Mouse (Mus musculus) macrophage (primary cell): Measurements from ENCODE around the gene Limd2. TPM values are rescaled to one million over a fixed set of nuclear protein-coding genes. Genes with fewer than 3 reads are reported as not detected.
"Not testable (repeated sequence)": the region's sequence is repeated elsewhere in the genome, so short reads cannot be mapped to it uniquely, and the experiment has no call there.

Experiments used
- H3K27ac ChIP-seq: fragments of 350-480 bp; formaldehyde crosslinking; 2 replicates; pipeline ENCODE4 v1.9.0; 2021
- H3K36me3 ChIP-seq: fragments of 350-480 bp; formaldehyde crosslinking; 2 replicates; pipeline ENCODE4 v1.9.0; 2021; ENCODE audit errors: inconsistent target
- H3K4me3 ChIP-seq: fragments of 350-480 bp; formaldehyde crosslinking; 2 replicates; pipeline ENCODE4 v1.9.0; 2021; ENCODE audit errors: inconsistent target
- H3K79me2 ChIP-seq: fragments of 350-480 bp; formaldehyde crosslinking; 2 replicates; pipeline ENCODE4 v1.9.0; 2021; ENCODE audit errors: inconsistent target
- WGBS: methylation state at CpG from one replicate; pipeline ENCODE4 v1.1.7; 2026; ENCODE audit warnings: inconsistent platforms; ENCODE audit not compliant: missing documents; 5-methylcytosine and 5-hydroxymethylcytosine counted together
- polyA plus RNA-seq: library from polyadenylated mRNA; stranded (reverse); fragments of 250-400 nt; gene quantifications from 3 replicates; pipeline ENCODE4 v1.2.4, GENCODE M21; 2018; ENCODE audit warnings: inconsistent platforms
- total RNA-seq, 78 experiments: library from RNA; depleted of rRNA; stranded (reverse); fragments of 250-400 nt; gene quantifications; 1 replicate in 9 of 78; 2 replicates in 24 of 78; 3 replicates in 43 of 78; 4 replicates in 2 of 78; pipeline ENCODE4 v1.2.4; 2018; ENCODE audit warnings: inconsistent platforms in 56 of 78

Gene Limd2
- 100 to 1,000 TPM in 1 of 26 experiments, 10 to 100 TPM in 24, 1 to 10 TPM in 1; 8.2 to 112 (median 31.2) TPM for total RNA-seq (2018; cell fraction: chromatin; rRNA removed)
- total RNA-seq (2018; cell fraction: cytosol; rRNA removed) = 100 to 1,000 TPM in 13 of 26 experiments, 10 to 100 TPM in 13; 45.0 to 294 (median 129) TPM
- total RNA-seq (2018; cell fraction: nucleus; rRNA removed) = 100 to 1,000 TPM in 7 of 26 experiments, 10 to 100 TPM in 19; 14.1 to 140 (median 60.6) TPM
- 74.9 to 122 TPM (median 80.3 TPM) in 3 replicates for polyA plus RNA-seq

GRCm38 (mm10) chr11:106160841-106161721 is at the start of gene Limd2, which contains the start of gene Gm10840:
Gene Limd2, minus strand, starts transcription at chr11:106160860.
Gene Gm10840, plus strand, starts transcription at chr11:106160850.
- Histone ChIP-seq H3K36me3 (peaks cover 19% of the 10 kb centered on the region; the same call in 1 of the 2 replicates), H3K4me3 (peak within 1 kb of the TSS; percentile 69), H3K79me2 (peaks cover 32% of the 10 kb centered on the region; the same call in 1 of the 2 replicates), H3K27ac (peak within 1 kb of the TSS; percentile 79)
- WGBS = 46% methylated on average over 20 of the region's 22 CpGs

DNA sequence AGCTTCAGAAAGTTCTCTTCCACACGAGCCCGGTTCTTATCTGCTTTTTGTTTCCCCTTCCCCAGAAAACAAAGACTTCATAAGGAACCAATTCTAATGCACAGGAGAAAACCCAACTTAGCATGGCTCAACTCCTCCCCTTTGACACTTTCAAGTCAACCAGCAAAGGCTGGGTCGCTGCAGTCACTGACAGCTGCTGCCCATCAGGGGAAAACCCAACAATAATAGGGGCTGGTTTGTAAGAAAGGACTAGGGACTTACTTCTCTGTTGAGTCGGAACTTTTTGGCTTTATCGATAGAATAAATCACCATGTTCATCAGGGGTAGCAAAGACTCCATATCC is 41.4 kb upstream of the Limd2 start, which contains the start of gene Strada:
Gene Strada (minus strand): TSS at position 46 of the 343 bp plus-strand sequence.
- Histone ChIP-seq H3K27ac (0 out of 2 replicates have a peak within 1 kb of the TSS, but pooled peaks have one; percentile 7), H3K4me3 (no peak within 1 kb of the TSS), H3K79me2 (no peaks in the 10 kb centered on the region), H3K36me3 (peaks cover 37% of the 10 kb centered on the region)
- 42% methylated on average over 5 of the region's 5 CpGs for WGBS

- Histone ChIP-seq H3K36me3 (peaks cover 37% of the 10 kb centered on the region), H3K79me2 (no peaks in the 10 kb centered on the region), H3K4me3 (no peak overlapping the region), H3K27ac (0 out of 2 replicates have a peak overlapping the region, but pooled peaks have one; percentile 7)
- WGBS = 70% methylated on average over 11 of the region's 19 CpGs
These were observed 40.9 kb upstream of the Limd2 start for GRCm38 (mm10) chr11:106201337-106202122.

GRCm38 (mm10) chr11:106200756-106201155 is 40.1 kb upstream of the Limd2 start:
- 29% methylated on average over 6 of the region's 6 CpGs for WGBS
- Histone ChIP-seq H3K36me3 (peaks cover 35% of the 10 kb centered on the region), H3K79me2 (no peaks in the 10 kb centered on the region), H3K4me3 (no peak overlapping the region), H3K27ac (no peak overlapping the region)

GRCm38 (mm10) chr11:106199997-106200396 is 39.3 kb upstream of the Limd2 start:
- H3K4me3 ChIP-seq, H3K27ac ChIP-seq, H3K79me2 ChIP-seq: not testable (repeated sequence)
- WGBS = 93% methylated on average over 6 of the region's 7 CpGs
- H3K36me3 ChIP-seq = peaks cover 28% of the 10 kb centered on the region

GRCm38 (mm10) chr11:106198277-106198676 is 37.6 kb upstream of the Limd2 start:
- WGBS = 64% methylated on average over 4 of the region's 4 CpGs
- Histone ChIP-seq H3K4me3 (no peak overlapping the region), H3K27ac (no peak overlapping the region), H3K36me3 (peaks cover 13% of the 10 kb centered on the region; the same call in 1 of the 2 replicates), H3K79me2 (no peaks in the 10 kb centered on the region)

DNA sequence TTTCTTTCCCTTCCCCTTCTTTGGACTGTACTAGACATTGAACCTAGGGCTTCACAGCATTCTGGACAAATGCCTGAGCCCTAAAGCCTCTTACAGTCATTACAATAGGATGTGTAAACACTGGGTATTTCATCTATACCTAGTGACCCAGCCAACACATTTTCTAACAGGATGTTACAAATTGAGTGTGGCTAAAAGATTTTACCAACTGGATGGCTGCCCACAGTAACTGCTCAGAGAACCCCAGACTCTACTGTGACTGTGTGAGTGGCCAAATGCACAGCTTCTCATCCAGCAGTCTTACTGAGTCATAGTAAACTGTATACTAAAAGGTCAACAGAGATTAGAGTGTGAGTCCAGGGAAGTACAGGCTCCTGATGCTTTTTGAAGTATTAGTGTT is 34.7 kb upstream of the Limd2 start:
- H3K4me3 ChIP-seq = no peak overlapping the region
- peaks cover 13% of the 10 kb centered on the region; the same call in 1 of the 2 replicates for H3K36me3 ChIP-seq
- peaks cover 21% of the 10 kb centered on the region; the same call in 1 of the 2 replicates for H3K79me2 ChIP-seq
- no peak overlapping the region for H3K27ac ChIP-seq

GRCm38 (mm10) chr11:106194891-106195290 is 34.2 kb upstream of the Limd2 start:
- no peak overlapping the region for H3K4me3 ChIP-seq
- WGBS = 98% methylated on average over 6 of the region's 7 CpGs
- no peak overlapping the region for H3K27ac ChIP-seq
- peaks cover 13% of the 10 kb centered on the region; the same call in 1 of the 2 replicates for H3K36me3 ChIP-seq
- peaks cover 25% of the 10 kb centered on the region; the same call in 1 of the 2 replicates for H3K79me2 ChIP-seq

DNA sequence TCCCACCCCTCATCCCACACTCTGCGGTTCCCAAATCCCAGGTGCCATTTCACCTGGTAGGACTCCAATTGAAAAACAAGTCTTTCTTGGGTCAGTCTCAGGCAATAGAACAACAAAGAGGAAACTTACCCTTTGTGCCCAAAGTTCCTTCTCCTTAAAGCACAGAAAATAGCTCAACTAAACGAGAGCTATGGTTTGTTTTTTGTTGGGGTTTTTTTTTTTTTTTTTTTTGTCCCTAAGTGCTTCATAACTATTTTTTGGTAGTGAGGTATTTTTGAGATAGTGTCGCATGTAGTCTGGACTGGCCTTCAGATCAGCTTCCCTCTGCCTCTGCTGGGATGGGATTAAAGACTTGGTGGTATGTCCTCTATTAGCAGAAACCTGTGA is 33.5 kb upstream of the Limd2 start:
- H3K27ac ChIP-seq = peak overlapping the region; percentile 79
- peaks cover 13% of the 10 kb centered on the region; the same call in 1 of the 2 replicates for H3K36me3 ChIP-seq
- 5% methylated on average over 2 of the region's 3 CpGs for WGBS
- peak overlapping the region; percentile 49 for H3K4me3 ChIP-seq
- H3K79me2 ChIP-seq = peaks cover 25% of the 10 kb centered on the region; the same call in 1 of the 2 replicates

- WGBS = 2% methylated on average over 42 of the region's 44 CpGs
- peak overlapping the region; percentile 86 for H3K4me3 ChIP-seq
- H3K79me2 ChIP-seq = peaks cover 29% of the 10 kb centered on the region; the same call in 1 of the 2 replicates
- H3K27ac ChIP-seq = peak overlapping the region; percentile 79
- H3K36me3 ChIP-seq = peaks cover 13% of the 10 kb centered on the region; the same call in 1 of the 2 replicates
These were observed 32.9 kb upstream of the Limd2 start for GRCm38 (mm10) chr11:106193371-106194154.

- Histone ChIP-seq H3K4me3 (peak overlapping the region; percentile 86), H3K27ac (peak overlapping the region; percentile 64), H3K79me2 (peaks cover 32% of the 10 kb centered on the region; the same call in 1 of the 2 replicates), H3K36me3 (peaks cover 13% of the 10 kb centered on the region; the same call in 1 of the 2 replicates)
- 7% methylated on average over 19 of the region's 19 CpGs for WGBS
These were observed 32.2 kb upstream of the Limd2 start for GRCm38 (mm10) chr11:106192657-106193370.

DNA sequence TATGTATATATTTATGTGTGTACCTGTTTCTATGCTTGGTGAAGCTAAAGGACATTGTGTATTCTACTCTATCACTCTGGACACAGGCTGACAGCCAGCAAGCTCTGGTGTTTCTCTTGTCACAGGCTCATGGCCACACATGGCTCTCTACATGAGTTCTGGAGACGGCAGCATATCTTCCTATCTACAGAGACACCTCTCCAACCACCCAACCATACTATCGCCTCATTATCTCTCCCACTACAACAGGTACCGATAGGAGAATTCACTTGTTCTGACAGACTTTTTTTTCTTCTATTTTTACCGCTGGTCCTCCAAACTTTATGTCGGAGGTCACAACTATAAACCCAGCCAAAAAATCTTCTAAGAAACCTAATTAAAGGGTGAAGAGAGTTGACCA is 31.6 kb upstream of the Limd2 start:
- WGBS = 90% methylated on average over 5 of the region's 5 CpGs
- Histone ChIP-seq H3K79me2 (peaks cover 37% of the 10 kb centered on the region; the same call in 1 of the 2 replicates), H3K36me3 (peaks cover 8% of the 10 kb centered on the region; the same call in 1 of the 2 replicates), H3K4me3 (peak overlapping the region; percentile 86), H3K27ac (no peak overlapping the region)

GRCm38 (mm10) chr11:106191716-106192115 is 31.1 kb upstream of the Limd2 start:
- peaks cover 37% of the 10 kb centered on the region; the same call in 1 of the 2 replicates for H3K79me2 ChIP-seq
- 81% methylated on average over 3 of the region's 3 CpGs for WGBS
- no peak overlapping the region for H3K27ac ChIP-seq
- peaks cover 2% of the 10 kb centered on the region; the same call in 1 of the 2 replicates for H3K36me3 ChIP-seq
- H3K4me3 ChIP-seq = no peak overlapping the region
